Mouse (Mus musculus) embryonic facial prominence, embryonic 11.5 days (tissue): Measurements from ENCODE around the gene Raly. TPM values are rescaled to one million over a fixed set of nuclear protein-coding genes. Genes with fewer than 3 reads are reported as not detected.

Experiments
- ATAC-seq: fragments of 200-750 bp; cut with Nextera tagmentation; replicated peaks from 2 replicates; pipeline ENCODE4 v1.8.0; 2017; ENCODE audit warnings: low read depth; ENCODE audit not compliant: insufficient number of reproducible peaks, low FRiP score, low TSS enrichment
- DNase-seq: peaks from one replicate; pipeline ENCODE4 v3.0.0-alpha.2; 2015; ENCODE audit warnings: low spot score
- H3K27ac ChIP-seq: fragments of 300-500 bp; sonication (generic); replicated peaks from 2 replicates; pipeline ENCODE4 v1.5.1; 2014; ENCODE audit warnings: mild to moderate bottlenecking, low read depth, low read length, control low read depth
- H3K27me3 ChIP-seq: fragments of 300-500 bp; sonication (generic); 2 replicates; pipeline ENCODE4 v1.6.1; 2014; ENCODE audit warnings: mild to moderate bottlenecking, low read length, moderate library complexity, mixed read lengths; ENCODE audit not compliant: control insufficient read depth, insufficient read depth
- H3K36me3 ChIP-seq: fragments of 300-500 bp; sonication (generic); replicated peaks from 2 replicates; pipeline ENCODE4 v1.6.1; 2014; ENCODE audit warnings: low read depth, mild to moderate bottlenecking, low read length, moderate library complexity, mixed read lengths; ENCODE audit not compliant: control insufficient read depth, insufficient read depth
- H3K4me1 ChIP-seq: fragments of 300-500 bp; sonication (generic); 2 replicates; pipeline ENCODE4 v1.6.1; 2014; ENCODE audit warnings: low read length, mixed read lengths; ENCODE audit not compliant: control insufficient read depth, insufficient read depth
- H3K4me2 ChIP-seq: fragments of 300-500 bp; sonication (generic); 2 replicates; pipeline ENCODE4 v1.6.1; 2014; ENCODE audit warnings: low read depth, mild to moderate bottlenecking, control low read depth, low read length, moderate library complexity
- H3K4me3 ChIP-seq: fragments of 300-500 bp; sonication (generic); 2 replicates; pipeline ENCODE4 v1.5.1; 2014; ENCODE audit warnings: low read depth, low read length, control low read depth
- H3K9ac ChIP-seq: fragments of 300-500 bp; sonication (generic); replicated peaks from 2 replicates; pipeline ENCODE4 v1.6.1; 2014; ENCODE audit warnings: mild to moderate bottlenecking, control low read depth, low read length
- H3K9me3 ChIP-seq: fragments of 300-500 bp; sonication (generic); replicated peaks from 2 replicates; pipeline ENCODE4 v1.6.1; 2016; ENCODE audit warnings: mild to moderate bottlenecking, low read length, inconsistent platforms, mixed read lengths; ENCODE audit not compliant: control insufficient read depth
- WGBS: fragments of 180-500 bp; shearing (Covaris S2); extraction: QIAGEN DNeasy Blood & Tissue Kit; methylation state at CpG from one replicate; pipeline ENCODE4 v1.1.7; 2014; 5-methylcytosine and 5-hydroxymethylcytosine counted together
- polyA plus RNA-seq: library from polyadenylated mRNA; unstranded; fragments of >200 nt; fragmentation: Nextera tagmentation; extraction: Ambion mirVana; gene quantifications from 2 replicates; pipeline ENCODE4 v1.2.1, GENCODE M21; 2014

Raly gene
- polyA plus RNA-seq, 1 experiment from 2014 or later = 67.2 TPM

- DNase-seq (no peak), ATAC-seq (no peak)
- no peak overlapping the region for H3K4me3 ChIP-seq
- H3K4me2 ChIP-seq = no peak overlapping the region
- no peaks in the 10 kb centered on the region for H3K4me1 ChIP-seq
- H3K36me3 ChIP-seq = no peaks in the 10 kb centered on the region
- H3K9ac ChIP-seq = no peak overlapping the region
- no peak overlapping the region for H3K27ac ChIP-seq
- H3K9me3 ChIP-seq = no peaks in the 10 kb centered on the region
- WGBS = 84% methylated on average over 8 of the region's 8 CpGs
- no peaks in the 10 kb centered on the region for H3K27me3 ChIP-seq
Observed at GRCm38 (mm10) chr2:154771604-154772003, 19.3 kb upstream of the Raly start.

GRCm38 (mm10) chr2:154774032-154774431, 16.9 kb upstream of the Raly start:
- Histone ChIP-seq H3K4me1 (no peaks in the 10 kb centered on the region), H3K9me3 (no peaks in the 10 kb centered on the region), H3K4me2 (no peak overlapping the region), H3K36me3 (no peaks in the 10 kb centered on the region), H3K27me3 (no peaks in the 10 kb centered on the region), H3K9ac (no peak overlapping the region), H3K27ac (no peak overlapping the region), H3K4me3 (no peak overlapping the region)
- ATAC-seq (no peak), DNase-seq (peak; percentile 56)
- 85% methylated on average over 1 of the region's 1 CpGs for WGBS

- no peak for DNase-seq
- H3K9ac ChIP-seq = no peak overlapping the region
- no peaks in the 10 kb centered on the region for H3K27me3 ChIP-seq
- no peaks in the 10 kb centered on the region for H3K4me1 ChIP-seq
- no peak overlapping the region for H3K4me3 ChIP-seq
- H3K27ac ChIP-seq = no peak overlapping the region
- 74% methylated on average over 7 of the region's 7 CpGs for WGBS
- no peaks in the 10 kb centered on the region for H3K36me3 ChIP-seq
- no peak overlapping the region for H3K4me2 ChIP-seq
- ATAC-seq = no peak
- no peaks in the 10 kb centered on the region for H3K9me3 ChIP-seq
Observed at GRCm38 (mm10) chr2:154776496-154776895, 14.4 kb upstream of the Raly start.

GRCm38 (mm10) chr2:154779648-154780047, 11.2 kb upstream of the Raly start:
- Histone ChIP-seq H3K36me3 (no peaks in the 10 kb centered on the region), H3K4me3 (no peak overlapping the region), H3K27me3 (no peaks in the 10 kb centered on the region), H3K4me2 (no peak overlapping the region), H3K9me3 (no peaks in the 10 kb centered on the region), H3K27ac (no peak overlapping the region), H3K4me1 (no peaks in the 10 kb centered on the region), H3K9ac (no peak overlapping the region)
- WGBS = 54% methylated on average over 3 of the region's 3 CpGs
- ATAC-seq (no peak), DNase-seq (no peak)

GRCm38 (mm10) chr2:154782361-154782760, 8.5 kb upstream of the Raly start:
- Histone ChIP-seq H3K27ac (no peak overlapping the region), H3K36me3 (no peaks in the 10 kb centered on the region)
- no peak for ATAC-seq

GRCm38 (mm10) chr2:154782856-154783650, 7.8 kb upstream of the Raly start:
- DNase-seq = no peak

More at GRCm38 (mm10) chr2:154782361-154782760, 8.5 kb upstream of the Raly start:
- 68% methylated on average over 4 of the region's 4 CpGs for WGBS
- DNase-seq = no peak
- Histone ChIP-seq H3K9me3 (no peaks in the 10 kb centered on the region), H3K4me2 (no peak overlapping the region), H3K9ac (no peak overlapping the region), H3K27me3 (no peaks in the 10 kb centered on the region), H3K4me3 (no peak overlapping the region), H3K4me1 (no peaks in the 10 kb centered on the region)

GRCm38 (mm10) chr2:154785284-154785683, 5.6 kb upstream of the Raly start:
- H3K27ac ChIP-seq = no peak overlapping the region
- no peak for ATAC-seq
- no peak for DNase-seq
- no peak overlapping the region for H3K9ac ChIP-seq
- no peak overlapping the region for H3K4me3 ChIP-seq
- H3K4me2 ChIP-seq = no peak overlapping the region
- no peaks in the 10 kb centered on the region for H3K36me3 ChIP-seq
- no peaks in the 10 kb centered on the region for H3K9me3 ChIP-seq
- 55% methylated on average over 3 of the region's 3 CpGs for WGBS
- H3K4me1 ChIP-seq = no peaks in the 10 kb centered on the region
- H3K27me3 ChIP-seq = no peaks in the 10 kb centered on the region

More at GRCm38 (mm10) chr2:154782856-154783650, 7.8 kb upstream of the Raly start:
- Histone ChIP-seq H3K9me3 (no peaks in the 10 kb centered on the region), H3K27me3 (no peaks in the 10 kb centered on the region), H3K9ac (no peak overlapping the region), H3K4me2 (no peak overlapping the region), H3K4me1 (no peaks in the 10 kb centered on the region), H3K4me3 (no peak overlapping the region), H3K36me3 (no peaks in the 10 kb centered on the region), H3K27ac (no peak overlapping the region)
- ATAC-seq = no peak
- WGBS = 78% methylated on average over 17 of the region's 17 CpGs

GRCm38 (mm10) chr2:154786187-154786586, 4.7 kb upstream of the Raly start:
- Histone ChIP-seq H3K27ac (no peak overlapping the region), H3K36me3 (no peaks in the 10 kb centered on the region), H3K9ac (no peak overlapping the region), H3K4me3 (no peak overlapping the region), H3K27me3 (no peaks in the 10 kb centered on the region), H3K4me2 (no peak overlapping the region), H3K9me3 (no peaks in the 10 kb centered on the region), H3K4me1 (no peaks in the 10 kb centered on the region)
- DNase-seq (no peak), ATAC-seq (no peak)
- WGBS = 42% methylated on average over 3 of the region's 3 CpGs
